Mouse (Mus musculus) frontal cortex, postnatal 25 days (tissue): ENCODE data around the gene Add3.

ENCODE experiments used
- DNase-seq, 2 experiments: peaks; one replicate each; pipeline ENCODE4 v3.0.0; 2022; ENCODE audit warnings: low spot score in 2 of 2

Gene Add3

DNA sequence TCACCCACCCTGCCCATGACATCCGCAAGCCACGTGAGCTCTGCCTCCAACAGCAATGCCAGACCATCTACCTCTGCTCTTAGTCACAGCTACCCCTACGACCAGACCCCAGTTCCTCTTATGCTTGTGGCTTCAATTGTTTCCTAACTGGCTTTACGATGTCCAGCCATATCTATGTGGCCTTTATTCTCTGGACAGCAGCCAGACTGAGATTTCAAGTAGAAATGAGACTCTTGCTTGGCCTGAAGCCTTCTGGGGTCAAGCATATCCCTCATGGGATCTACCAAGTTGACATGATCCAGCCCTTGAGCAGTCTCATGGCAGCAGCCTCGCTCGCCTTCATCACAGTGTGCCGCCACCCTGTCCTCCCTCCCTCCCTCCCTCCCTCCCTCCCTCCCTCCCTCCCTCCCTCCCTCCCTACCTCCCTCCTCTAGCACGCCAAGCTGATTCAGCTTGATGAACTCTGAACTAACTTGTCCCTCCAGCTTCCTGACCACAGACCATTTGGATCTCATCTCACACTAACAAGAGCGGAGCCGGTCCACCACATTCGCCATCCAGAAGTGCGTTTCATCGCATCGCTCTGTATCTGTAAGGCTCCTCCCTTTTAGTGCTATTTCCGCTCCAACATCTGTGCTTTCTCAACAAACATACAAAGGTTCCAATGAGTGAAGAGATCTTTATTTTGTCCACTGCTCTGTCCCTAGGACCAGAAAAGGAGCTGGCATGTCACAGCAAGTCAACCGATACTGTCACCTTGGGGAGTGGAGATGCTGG is 9.7 kb upstream of the Add3 start:
- no peak for DNase-seq

DNA sequence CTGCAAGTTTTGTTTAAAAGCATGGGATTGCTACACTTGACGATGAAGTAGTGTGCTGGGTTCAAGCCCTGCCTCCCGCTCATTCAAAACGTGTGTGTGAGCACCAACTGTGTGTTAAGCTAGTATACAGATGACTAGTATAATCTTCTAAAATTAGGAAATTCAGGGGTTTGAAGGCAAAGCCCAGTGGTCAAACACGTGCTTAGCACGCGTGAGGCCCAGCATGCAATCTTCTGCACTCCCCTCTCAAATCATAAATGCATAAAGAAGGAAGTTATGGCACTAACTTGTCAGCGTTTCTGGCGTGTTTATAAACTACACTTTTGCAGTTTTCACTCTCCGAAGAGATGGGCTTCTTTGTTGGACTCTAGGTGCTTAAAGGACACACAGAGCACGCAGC is 7.8 kb upstream of the Add3 start:
- DNase-seq = no peak

DNA sequence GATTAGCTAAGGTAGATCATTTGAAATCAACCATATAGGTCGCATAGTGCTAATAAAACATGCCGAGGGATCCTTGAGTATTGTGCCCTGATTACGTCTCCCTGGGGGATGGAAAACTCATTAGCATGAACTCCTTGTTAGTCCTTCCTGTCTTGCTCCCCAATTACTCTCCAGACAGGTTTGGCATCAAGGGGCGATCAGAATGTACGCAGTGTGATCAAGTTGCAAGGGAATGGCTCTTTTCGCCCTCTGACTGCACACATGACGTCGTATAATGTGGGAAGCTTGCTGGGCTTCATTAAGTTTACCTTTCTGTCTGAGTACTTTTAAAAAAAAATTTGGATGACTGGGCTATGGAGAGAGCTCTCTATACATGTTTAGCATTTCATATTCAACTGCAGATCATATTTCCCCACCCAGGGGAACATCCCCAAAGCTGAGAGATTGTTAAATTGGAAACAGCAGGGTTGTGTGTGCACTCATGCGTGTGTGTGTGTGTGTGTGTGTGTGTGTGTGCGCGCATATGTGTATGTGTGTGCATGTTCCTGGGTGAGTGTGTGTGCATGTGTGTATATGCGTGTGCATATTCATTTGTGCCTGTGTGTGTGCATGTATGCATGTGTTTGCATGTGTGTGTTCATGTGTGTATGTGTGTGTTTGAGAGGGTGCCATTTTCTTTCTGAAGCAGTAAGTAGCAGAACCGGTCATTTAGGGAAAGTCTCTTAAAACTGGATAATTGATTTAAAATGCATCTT is 3.7 kb upstream of the Add3 start:
- no peak for DNase-seq

DNA sequence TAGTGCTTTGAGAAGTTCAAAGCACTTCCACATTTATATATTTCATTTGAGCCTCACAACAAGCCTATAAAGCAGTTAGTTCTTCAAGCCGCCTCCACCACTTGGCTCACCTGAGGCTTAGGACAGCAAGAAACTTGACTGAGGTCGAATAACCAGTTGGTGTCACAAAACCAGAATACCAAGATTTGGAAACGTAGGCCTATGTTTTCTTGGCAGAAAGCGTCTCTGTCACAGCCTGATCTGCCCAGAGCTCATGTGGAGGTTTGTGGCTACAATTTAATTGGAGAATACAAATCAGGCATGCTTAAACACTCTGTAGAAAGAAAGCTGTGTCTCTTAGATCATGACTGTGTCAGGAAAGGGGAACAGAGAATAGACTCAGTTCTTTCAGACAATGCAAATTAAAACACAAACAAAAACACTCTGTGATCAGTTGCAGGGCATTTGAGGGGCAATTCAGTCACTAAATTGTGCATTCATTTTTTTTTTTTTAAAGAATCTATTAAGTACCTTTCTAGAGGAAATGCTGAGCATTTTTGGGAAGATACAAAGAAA is 3.0 kb upstream of the Add3 start:
- DNase-seq = no peak

DNA sequence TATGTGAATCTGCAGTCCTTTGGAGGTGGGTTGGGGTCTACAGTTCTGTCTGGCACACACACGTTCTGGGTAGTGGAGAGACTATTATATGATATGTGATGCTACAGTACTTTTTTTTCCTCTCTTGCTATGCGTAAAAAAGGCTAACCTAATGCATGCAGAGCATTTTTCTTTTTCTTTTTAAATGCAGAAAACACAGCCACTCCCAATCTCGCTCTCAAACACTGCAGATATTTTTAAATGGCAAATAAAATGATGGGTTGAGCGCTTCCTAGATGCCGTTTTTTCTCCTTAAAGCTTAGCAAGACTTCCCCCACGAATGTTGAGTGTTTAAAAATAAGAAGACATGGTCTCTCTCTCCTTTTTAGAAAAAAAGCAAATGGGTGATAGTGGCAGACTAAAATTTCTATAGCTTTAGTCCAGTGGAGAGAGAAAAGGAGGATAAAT is 584 bp downstream of the Add3 start:
- no peak for DNase-seq

DNA sequence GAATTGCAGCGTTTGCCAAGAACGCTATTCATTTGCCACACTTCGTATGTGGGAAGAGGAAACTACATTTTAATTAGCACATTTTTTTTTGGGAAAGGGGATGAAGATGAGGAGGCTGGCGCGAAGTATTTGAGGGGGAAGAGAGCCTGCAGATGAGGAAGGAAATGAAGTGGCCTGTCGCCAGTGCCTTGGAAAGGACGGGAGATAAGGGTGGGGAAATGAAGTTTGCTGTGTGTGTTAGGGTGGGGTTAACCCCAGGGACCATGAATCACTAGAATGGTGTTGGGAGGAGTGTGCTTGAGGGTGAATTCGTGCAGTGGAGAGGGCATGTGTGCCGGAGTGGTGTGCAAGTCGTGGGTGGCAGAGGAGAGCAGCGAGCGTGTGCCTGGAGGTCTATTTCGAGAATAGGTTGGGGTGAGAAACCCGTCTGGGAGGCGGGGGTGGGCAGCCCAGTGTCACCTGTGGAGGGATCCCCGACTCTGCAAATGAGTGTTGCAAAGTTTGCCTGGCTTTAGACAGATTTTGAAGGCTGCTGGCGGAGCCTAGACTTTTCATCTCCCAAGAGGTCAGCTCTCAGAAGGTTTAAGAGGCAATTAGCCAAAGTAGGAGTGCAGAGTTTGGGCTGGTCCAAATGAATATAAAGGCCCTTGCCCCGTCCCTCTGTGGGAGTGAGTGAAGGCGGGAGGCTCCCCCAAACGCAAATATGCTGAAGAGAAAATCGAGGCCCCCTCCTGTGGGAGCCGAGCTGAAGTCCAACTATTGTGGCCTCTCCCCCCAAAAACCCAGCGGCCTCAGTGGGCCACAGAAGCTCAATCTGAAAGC is 1.2 kb downstream of the Add3 start:
- peak; percentile 42 to 52 for DNase-seq

DNA sequence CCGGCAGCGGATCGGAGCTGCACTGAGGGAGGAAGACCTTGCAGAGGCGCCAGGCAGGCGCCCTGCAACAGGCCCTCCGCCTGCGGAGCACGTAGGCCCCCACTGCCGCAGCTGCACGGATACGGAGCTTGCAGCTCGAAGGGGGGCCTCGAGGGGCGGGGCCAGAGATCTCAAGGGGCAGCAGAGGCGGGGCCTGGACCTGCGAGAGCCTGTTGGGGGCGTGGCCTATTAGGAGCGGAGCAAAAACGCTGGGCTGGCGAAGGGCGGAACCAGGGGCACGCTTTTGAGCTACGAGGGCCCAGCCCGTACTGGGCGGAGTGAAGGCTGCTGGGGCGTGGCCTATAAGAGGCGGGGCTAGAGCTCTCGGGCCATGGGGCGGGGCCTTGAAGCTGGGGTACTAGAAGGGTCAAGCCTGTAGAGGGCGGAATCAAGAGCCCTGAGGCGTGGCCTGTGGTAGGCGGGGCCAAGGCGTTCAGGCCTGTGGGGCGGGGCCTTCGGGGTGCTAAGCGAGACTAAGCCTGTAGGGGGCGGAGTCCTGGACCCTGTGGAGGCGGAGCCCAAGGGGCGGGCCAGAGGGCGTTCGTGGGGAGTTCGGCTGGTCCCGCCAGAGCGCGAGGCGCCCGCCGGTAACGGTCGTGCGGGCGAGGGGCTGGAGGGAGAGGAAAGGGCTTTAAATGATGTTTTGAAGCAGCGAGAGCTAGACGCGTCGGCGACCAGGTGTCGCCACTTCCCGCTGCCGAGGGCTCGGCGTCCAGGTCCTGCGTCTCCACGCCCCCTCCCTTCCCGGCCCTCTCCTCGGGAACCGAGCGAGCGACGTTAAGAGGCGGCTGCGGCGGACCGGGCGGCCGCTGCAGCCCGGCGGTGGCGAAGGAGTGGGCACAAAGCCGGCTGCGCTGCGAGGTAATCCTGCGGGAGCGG is 2.2 kb downstream of the Add3 start:
- peak; percentile 99 for DNase-seq

DNA sequence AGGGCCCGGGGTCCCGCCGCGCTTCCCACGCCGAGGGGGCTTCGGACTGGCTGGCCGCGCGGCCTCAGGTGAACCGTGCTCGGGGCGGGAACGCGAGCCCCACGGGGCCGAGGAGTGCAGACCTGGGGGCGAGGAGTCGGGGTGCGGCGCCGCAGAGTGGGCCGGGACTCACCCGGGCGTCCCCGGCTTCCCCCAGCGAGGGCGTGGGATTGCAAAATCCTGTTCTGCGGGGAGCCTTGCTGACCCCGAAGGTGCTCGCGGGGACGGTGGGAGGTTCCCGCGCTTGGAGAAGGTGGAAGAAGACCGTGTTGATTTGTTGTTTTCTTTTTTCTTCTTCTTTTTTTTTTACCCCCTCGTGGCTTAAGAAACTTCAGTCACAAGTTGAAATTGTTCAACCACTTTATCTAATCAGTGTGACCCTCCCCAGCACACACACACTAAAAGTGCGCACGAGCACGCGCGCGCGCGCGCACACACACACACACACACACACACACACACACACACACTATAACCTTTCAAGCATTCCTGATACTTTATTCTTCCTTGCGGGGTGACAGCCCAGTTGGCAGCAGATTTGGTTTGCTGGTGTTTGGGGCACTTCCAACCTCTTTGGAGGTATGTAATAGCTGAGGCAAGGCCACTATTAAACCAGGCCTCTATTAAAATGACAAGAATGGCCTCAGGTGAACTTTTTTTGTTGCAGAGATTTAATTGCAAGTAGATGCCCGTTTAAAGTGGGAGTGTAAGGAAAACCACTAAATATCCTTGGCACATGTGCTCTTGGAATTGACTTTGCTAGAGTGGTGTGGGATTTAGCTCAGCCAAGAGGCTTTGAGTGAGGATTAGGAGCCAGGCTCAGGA is 3.1 kb downstream of the Add3 start:
- no peak for DNase-seq

DNA sequence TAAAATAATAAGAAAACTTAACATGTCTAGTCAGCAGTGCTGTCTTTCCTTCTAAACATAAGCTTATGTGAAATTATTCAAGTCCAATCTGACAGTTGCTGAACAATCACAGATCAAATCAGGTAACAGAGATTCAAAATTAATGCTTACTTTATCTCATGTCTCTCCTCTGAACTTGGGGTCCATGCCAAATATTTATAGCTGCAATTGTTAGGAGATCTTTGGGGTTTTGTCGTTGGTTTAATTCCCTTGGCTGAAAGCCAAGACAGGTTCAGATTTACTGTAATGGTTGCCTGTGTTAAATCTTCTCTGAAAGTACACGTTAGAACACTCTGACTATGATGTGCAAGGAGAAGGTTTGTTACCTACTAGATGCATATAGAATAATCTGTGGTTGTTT is 4.8 kb downstream of the Add3 start:
- DNase-seq = no peak

DNA sequence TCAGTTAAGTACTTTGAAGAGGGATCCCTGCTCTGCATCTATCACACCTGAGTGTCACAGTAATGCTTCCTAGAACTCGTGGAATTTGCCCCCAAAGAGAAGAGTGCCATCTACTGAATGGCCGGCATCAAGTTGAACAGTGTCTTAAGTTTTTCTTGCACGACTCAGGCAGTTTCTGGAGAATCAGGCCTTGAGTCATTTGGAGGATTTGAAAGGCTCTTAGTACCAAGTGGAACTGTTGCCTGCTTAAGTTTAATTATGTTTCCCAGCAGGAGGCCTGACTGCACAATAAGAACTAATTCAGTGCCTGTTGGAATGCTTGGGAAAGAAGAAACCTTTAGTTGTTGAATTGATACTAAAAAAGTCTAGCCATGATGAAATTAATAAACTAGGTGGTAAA is 9.1 kb downstream of the Add3 start:
- DNase-seq = no peak

DNA sequence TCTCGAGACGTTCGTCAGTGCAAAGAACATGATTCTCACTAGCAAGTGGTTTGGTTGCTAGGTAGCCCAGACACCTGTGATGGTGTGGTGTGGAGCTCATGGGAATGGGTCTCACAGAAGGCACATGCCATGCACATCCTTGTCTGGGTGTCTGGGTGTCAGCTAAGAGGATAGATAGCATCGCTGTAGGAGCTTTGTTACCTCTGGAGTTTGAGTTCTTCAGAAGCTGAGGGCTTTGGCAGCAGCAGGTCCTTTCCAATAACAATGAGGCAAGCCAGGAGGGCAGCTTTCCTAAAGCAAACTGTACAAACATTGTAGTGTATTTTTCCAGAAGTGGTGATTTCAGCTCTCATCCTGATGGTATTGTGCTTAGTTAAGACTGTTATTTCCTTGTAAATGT is 12.2 kb downstream of the Add3 start:
- no peak for DNase-seq

DNA sequence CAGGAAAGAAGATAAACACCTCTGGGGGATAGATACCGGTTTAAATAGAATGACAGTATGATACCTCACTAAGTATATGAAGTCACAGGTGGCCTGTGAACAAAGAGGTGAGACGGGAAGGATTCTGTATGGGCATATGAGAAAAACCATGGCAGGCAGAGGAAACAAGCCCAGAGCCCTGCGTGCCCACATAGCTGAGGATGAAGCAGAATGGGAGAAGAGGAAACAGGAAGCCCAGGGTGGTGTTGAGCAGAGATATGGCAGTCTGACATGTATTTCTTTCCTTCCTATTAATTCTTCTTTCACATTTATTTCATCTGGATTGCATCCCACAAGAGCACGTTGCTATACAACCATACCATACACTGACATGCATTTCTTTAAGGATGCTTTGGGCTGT is 12.9 kb downstream of the Add3 start:
- no peak for DNase-seq

DNA sequence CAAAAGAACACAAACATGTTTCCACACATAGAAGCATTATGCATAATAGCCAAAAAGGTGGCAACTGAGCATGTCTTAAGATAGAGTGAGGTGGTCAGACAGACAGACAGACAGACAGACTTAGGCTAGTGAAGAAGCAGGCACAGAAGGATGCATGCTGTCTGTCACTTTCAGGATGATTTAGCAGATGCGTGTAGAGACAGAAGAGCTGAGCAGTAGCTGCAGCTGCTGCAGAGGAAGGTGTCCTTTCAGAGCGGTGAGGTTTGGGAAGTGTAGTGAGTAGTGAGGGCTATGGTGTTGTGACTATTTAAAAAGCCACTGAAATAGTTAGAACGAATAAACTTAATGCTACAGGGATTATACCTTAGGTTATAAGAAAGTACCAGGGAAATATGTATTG is 13.9 kb downstream of the Add3 start:
- no peak for DNase-seq

DNA sequence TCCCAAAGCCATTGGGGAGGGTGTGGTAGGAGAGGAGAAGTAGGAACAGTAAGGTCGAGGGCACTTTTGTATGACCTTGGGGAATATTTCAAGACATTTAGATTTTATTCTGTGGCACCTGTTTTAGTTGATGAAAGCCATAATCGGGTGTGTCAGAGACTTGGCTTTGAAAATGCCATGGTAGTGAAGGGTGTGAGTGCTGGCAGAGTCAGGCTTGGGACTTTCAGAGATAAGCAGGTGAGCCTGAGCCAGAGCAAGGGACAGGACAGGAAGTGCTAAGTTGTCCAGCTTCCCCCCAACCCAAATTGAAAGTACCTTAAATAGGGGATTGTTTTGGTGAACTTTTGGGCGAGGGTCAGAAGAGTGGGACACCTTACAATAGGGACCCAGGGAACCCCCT is 16.1 kb downstream of the Add3 start:
- no peak for DNase-seq

DNA sequence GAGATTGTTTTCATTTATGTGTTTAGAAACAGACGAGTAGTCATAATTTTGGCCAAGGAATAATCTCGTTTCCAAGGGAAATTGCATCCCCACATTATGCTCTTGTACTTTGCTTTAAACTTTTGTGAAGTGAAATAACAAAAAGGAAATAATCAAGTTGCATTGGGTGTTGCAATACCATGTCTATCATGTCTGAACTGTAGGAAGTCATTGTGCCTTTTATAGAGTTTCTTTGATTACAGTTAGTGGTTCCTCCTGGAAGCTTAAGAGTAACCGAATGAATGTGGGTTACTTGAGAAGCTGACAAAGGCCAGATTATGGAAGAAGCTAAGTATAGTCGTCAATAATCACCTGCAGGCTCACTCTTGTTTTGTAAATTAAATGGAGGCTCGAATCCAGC is 16.9 kb downstream of the Add3 start:
- DNase-seq = no peak

DNA sequence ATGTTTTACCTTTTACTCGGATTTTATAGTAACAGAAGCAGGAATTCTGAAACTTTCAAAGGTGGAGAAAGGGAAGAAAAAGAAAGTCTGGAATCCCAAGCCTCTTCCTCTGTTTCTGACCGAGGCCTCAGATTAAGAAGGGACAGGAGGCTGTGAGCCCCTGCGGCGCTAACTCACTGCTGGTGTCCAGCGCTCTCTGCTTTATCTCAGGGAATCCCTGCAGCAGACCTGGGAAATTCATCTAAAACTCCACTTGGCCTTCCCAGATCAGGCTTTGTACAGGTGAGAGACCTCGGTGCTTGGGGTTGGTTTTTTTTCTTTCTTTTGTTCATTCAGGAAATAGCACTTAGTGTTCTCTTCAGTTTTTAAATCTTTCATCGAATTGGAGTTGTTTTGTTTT is 19.1 kb downstream of the Add3 start:
- no peak for DNase-seq

DNA sequence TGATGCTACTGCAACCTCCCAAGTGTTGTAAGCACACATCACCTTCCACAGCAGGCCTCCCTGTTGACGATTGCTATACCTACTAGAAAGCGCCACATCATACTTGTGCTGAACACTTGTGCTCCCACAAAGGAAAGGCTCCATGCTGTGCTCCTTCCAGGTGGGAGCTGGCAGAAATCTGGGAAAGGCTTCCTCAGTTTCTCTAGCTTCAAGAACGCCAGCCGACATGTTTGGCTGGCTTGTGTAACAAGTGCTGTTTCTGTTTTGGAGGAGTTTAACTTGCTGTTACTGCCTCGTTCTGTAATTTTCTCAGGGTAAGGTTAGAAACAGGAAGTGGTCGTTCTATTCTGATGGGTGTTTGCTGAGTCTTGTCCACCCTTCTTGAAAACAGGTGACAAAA is 22.7 kb downstream of the Add3 start:
- no peak for DNase-seq

DNA sequence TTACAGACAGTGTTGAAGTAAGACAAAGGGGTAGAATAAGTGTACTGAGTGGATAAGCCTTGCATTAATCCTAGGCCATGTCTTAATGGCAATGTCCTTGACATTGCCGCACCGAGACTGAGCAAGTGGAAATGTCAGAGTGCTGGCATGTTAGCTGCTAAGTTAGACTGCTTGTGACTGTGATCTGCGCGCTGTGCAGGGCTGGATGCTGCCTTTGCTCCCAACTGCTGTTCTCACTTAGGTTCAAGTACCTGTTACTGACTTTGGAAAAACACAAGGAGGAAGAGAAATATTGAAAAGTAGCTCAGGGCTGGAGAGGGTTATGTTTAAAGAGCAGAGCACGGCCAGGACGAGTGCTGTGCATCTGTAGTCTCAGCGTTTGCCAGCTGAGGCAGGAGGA is 24.4 kb downstream of the Add3 start:
- DNase-seq = no peak

DNA sequence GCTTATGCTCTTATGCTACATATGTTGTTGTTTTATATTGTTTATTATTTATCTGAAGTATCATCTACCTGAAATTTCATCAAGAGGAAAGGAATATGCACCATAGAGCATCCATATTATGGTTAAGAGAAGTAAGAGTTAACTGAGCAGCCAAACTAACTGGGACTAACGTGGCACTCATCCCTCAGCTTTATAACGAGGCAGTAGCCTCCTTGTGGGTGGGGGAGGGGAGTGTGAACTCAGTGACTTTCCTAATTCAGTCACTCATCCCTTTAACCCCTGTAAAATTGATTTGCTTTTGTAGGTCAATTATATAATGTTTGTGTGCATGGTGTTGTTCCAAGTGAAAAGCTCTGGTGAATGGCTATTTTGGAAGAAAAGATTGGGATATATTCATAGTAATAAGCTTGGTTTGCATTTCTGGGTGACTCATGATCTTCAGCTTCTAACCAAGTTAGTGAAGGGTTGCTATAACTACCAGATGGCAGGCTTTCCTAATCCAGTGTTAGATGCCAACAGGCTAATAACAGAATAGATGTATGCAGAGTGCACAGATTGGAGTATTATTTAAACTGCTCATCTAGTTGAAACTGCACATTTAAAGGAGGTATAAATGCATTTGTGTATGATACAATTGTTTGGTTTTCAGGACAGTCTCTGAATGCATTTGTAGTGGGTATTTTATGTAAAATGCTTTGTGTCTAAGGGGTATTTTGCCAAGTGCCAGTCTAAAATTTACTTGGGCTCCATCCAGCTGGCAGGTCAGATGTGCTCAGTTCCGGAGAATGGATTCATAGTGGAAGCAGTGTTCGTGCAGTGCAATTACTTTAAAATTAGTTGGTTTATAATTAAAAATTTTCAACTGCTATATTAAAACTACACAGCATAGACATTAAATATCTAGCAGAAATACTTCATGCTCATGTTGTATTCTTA is 25.3 kb downstream of the Add3 start:
- no peak for DNase-seq
